Mouse (Mus musculus): Measurements from ENCODE around the gene Rnf213. TPM values are rescaled to one million over a fixed set of nuclear protein-coding genes. Genes with fewer than 3 reads are reported as not detected.

Gene Rnf213
- polyA plus RNA-seq, 1 experiment from 2014 or later, result 0.72 TPM

GRCm38 (mm10) chr11:119514967-119515636 lies 122.2 kb downstream of the Rnf213 start:
- peak; percentile 77 for ATAC-seq (ENCODE audit: low read depth)
- H3K27me3 ChIP-seq (ENCODE audit: control insufficient read depth, insufficient read depth, low read length), result no peaks in the 10 kb centered on the region
- H3K4me2 ChIP-seq (ENCODE audit: low read depth, low read length), result peak overlapping the region; percentile 34
- peak overlapping the region; percentile 52 for H3K27ac ChIP-seq (ENCODE audit: low read depth, low read length)
- no peak overlapping the region for H3K4me3 ChIP-seq (ENCODE audit: low read depth, low read length)
- H3K4me1 ChIP-seq (ENCODE audit: control insufficient read depth, insufficient read depth, low read length), result peaks cover 19% of the 10 kb centered on the region
- WGBS, result 1% methylated on average over 21 of the region's 21 CpGs
- H3K36me3 ChIP-seq (ENCODE audit: control insufficient read depth, insufficient read depth, low read length), result no peaks in the 10 kb centered on the region
- H3K9ac ChIP-seq (replicated peaks; ENCODE audit: low read depth, low read length), result peak overlapping the region; percentile 39; the same call in 1 of the 2 replicates
- H3K9me3 ChIP-seq (ENCODE audit: control insufficient read depth, low read length), result no peaks in the 10 kb centered on the region

- H3K36me3 ChIP-seq (ENCODE audit: control insufficient read depth, insufficient read depth, low read length), result no peaks in the 10 kb centered on the region
- H3K27me3 ChIP-seq (ENCODE audit: control insufficient read depth, insufficient read depth, low read length), result no peaks in the 10 kb centered on the region
- 0 out of 2 replicates have a peak, but pooled peaks have one; percentile 28 for ATAC-seq (ENCODE audit: low read depth)
- H3K4me1 ChIP-seq (ENCODE audit: control insufficient read depth, insufficient read depth, low read length), result peaks cover 19% of the 10 kb centered on the region
- 48% methylated on average over 16 of the region's 16 CpGs for WGBS
- no peak overlapping the region for H3K9ac ChIP-seq (replicated peaks; ENCODE audit: low read depth, low read length)
- no peak overlapping the region for H3K4me2 ChIP-seq (ENCODE audit: low read depth, low read length)
- H3K27ac ChIP-seq (ENCODE audit: low read depth, low read length), result no peak overlapping the region
- no peaks in the 10 kb centered on the region for H3K9me3 ChIP-seq (ENCODE audit: control insufficient read depth, low read length)
- no peak overlapping the region for H3K4me3 ChIP-seq (ENCODE audit: low read depth, low read length)
Measured at GRCm38 (mm10) chr11:119515823-119516676, 123.2 kb downstream of the Rnf213 start.

GRCm38 (mm10) chr11:119516677-119517361 lies 123.9 kb downstream of the Rnf213 start:
- no peaks in the 10 kb centered on the region for H3K36me3 ChIP-seq (ENCODE audit: control insufficient read depth, insufficient read depth, low read length)
- no peak overlapping the region for H3K4me2 ChIP-seq (ENCODE audit: low read depth, low read length)
- no peak overlapping the region for H3K4me3 ChIP-seq (ENCODE audit: low read depth, low read length)
- peaks cover 19% of the 10 kb centered on the region for H3K4me1 ChIP-seq (ENCODE audit: control insufficient read depth, insufficient read depth, low read length)
- WGBS, result 62% methylated on average over 12 of the region's 12 CpGs
- H3K27me3 ChIP-seq (ENCODE audit: control insufficient read depth, insufficient read depth, low read length), result no peaks in the 10 kb centered on the region
- no peak overlapping the region for H3K27ac ChIP-seq (ENCODE audit: low read depth, low read length)
- peak; percentile 33; the same call in 1 of the 2 replicates for ATAC-seq (ENCODE audit: low read depth)
- no peak overlapping the region for H3K9ac ChIP-seq (replicated peaks; ENCODE audit: low read depth, low read length)
- H3K9me3 ChIP-seq (ENCODE audit: control insufficient read depth, low read length), result no peaks in the 10 kb centered on the region

DNA sequence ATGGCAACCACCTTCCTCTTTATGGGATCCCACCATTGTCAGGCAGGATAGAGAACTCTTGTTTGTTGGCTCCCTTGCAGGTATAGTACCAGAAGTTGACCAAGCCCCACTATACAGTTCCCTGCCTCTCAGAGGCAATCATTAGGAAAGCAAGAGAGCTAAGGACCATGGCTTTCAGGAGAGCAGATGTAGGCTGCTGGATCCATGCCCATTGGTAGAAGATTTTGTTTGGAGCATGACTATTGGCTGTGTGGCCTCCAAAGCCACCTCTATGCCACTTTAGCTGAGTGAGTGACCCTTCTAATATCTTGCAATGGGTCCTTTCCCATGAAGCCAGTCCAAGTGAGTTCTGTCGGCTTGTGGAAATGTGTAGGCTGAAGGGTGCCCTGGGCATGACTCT lies 126.5 kb downstream of the Rnf213 start:
- Histone ChIP-seq H3K27me3 (ENCODE audit: control insufficient read depth, insufficient read depth, low read length) (no peaks in the 10 kb centered on the region), H3K9ac (replicated peaks; ENCODE audit: low read depth, low read length) (no peak overlapping the region), H3K4me3 (ENCODE audit: low read depth, low read length) (no peak overlapping the region), H3K27ac (ENCODE audit: low read depth, low read length) (no peak overlapping the region), H3K9me3 (ENCODE audit: control insufficient read depth, low read length) (no peaks in the 10 kb centered on the region), H3K4me2 (ENCODE audit: low read depth, low read length) (no peak overlapping the region), H3K4me1 (ENCODE audit: control insufficient read depth, insufficient read depth, low read length) (peaks cover 14% of the 10 kb centered on the region), H3K36me3 (ENCODE audit: control insufficient read depth, insufficient read depth, low read length) (no peaks in the 10 kb centered on the region)
- ATAC-seq (ENCODE audit: low read depth), result no peak
- 95% methylated on average over 1 of the region's 1 CpGs for WGBS

DNA sequence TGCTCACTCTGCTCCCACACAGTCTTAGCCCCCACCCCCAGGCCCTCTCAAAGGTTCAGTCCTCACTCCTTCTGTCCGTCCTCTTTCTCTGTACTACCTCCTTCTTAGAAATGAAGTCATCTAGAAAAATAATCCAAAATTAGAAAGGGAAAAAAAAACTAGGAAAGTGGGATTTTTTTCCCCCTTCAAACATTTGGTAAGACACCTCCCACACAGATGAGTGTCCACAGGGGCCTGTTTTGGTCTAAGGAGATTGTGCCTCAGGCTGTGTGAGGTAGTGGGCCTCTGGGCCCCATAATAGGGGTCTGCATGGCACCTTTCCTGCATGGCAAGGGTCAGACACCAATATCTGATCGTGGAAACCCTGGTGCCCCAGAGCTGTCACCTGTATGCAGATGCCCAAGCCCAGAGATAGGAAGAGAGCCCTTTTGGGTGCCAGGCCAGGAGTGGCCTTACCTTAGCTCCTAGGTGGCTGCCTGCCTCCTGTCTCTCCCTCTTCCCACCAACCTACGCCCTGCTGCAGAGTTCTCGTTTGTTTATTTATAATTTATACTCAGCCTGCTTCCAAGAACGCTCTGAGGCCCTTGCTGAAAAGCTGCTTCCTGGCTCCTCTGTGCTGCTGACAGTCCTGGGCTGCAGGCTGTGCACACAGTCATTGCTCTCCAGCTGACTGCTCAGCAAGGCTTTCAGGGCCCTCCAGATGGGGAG lies 127.3 kb downstream of the Rnf213 start:
- H3K9me3 ChIP-seq (ENCODE audit: control insufficient read depth, low read length), result no peaks in the 10 kb centered on the region
- H3K27me3 ChIP-seq (ENCODE audit: control insufficient read depth, insufficient read depth, low read length), result no peaks in the 10 kb centered on the region
- H3K27ac ChIP-seq (ENCODE audit: low read depth, low read length), result no peak overlapping the region
- ATAC-seq (ENCODE audit: low read depth), result no peak
- H3K4me2 ChIP-seq (ENCODE audit: low read depth, low read length), result no peak overlapping the region
- no peaks in the 10 kb centered on the region for H3K36me3 ChIP-seq (ENCODE audit: control insufficient read depth, insufficient read depth, low read length)
- WGBS, result 69% methylated on average over 5 of the region's 5 CpGs
- H3K9ac ChIP-seq (replicated peaks; ENCODE audit: low read depth, low read length), result no peak overlapping the region
- H3K4me3 ChIP-seq (ENCODE audit: low read depth, low read length), result no peak overlapping the region
- H3K4me1 ChIP-seq (ENCODE audit: control insufficient read depth, insufficient read depth, low read length), result peaks cover 10% of the 10 kb centered on the region; the same call in 1 of the 2 replicates

GRCm38 (mm10) chr11:119520713-119521063 lies 127.8 kb downstream of the Rnf213 start:
- no peaks in the 10 kb centered on the region for H3K36me3 ChIP-seq (ENCODE audit: control insufficient read depth, insufficient read depth, low read length)
- H3K4me1 ChIP-seq (ENCODE audit: control insufficient read depth, insufficient read depth, low read length), result peaks cover 6% of the 10 kb centered on the region; the same call in 1 of the 2 replicates
- no peak overlapping the region for H3K4me2 ChIP-seq (ENCODE audit: low read depth, low read length)
- H3K27me3 ChIP-seq (ENCODE audit: control insufficient read depth, insufficient read depth, low read length), result no peaks in the 10 kb centered on the region
- H3K9me3 ChIP-seq (ENCODE audit: control insufficient read depth, low read length), result no peaks in the 10 kb centered on the region
- no peak overlapping the region for H3K9ac ChIP-seq (replicated peaks; ENCODE audit: low read depth, low read length)
- no peak overlapping the region for H3K27ac ChIP-seq (ENCODE audit: low read depth, low read length)
- H3K4me3 ChIP-seq (ENCODE audit: low read depth, low read length), result no peak overlapping the region
- ATAC-seq (ENCODE audit: low read depth), result no peak

- Histone ChIP-seq H3K9ac (replicated peaks; ENCODE audit: low read depth, low read length) (no peak overlapping the region), H3K4me3 (ENCODE audit: low read depth, low read length) (no peak overlapping the region), H3K4me2 (ENCODE audit: low read depth, low read length) (no peak overlapping the region), H3K27me3 (ENCODE audit: control insufficient read depth, insufficient read depth, low read length) (no peaks in the 10 kb centered on the region), H3K9me3 (ENCODE audit: control insufficient read depth, low read length) (no peaks in the 10 kb centered on the region), H3K36me3 (ENCODE audit: control insufficient read depth, insufficient read depth, low read length) (no peaks in the 10 kb centered on the region), H3K4me1 (ENCODE audit: control insufficient read depth, insufficient read depth, low read length) (peaks cover 3% of the 10 kb centered on the region; the same call in 1 of the 2 replicates), H3K27ac (ENCODE audit: low read depth, low read length) (no peak overlapping the region)
- no peak for ATAC-seq (ENCODE audit: low read depth)
- 85% methylated on average over 6 of the region's 6 CpGs for WGBS
Measured at GRCm38 (mm10) chr11:119521920-119522710, 129.2 kb downstream of the Rnf213 start.

GRCm38 (mm10) chr11:119522779-119523178 lies 129.9 kb downstream of the Rnf213 start:
- no peak for ATAC-seq (ENCODE audit: low read depth)
- H3K36me3 ChIP-seq (ENCODE audit: control insufficient read depth, insufficient read depth, low read length), result no peaks in the 10 kb centered on the region
- H3K4me3 ChIP-seq (ENCODE audit: low read depth, low read length), result no peak overlapping the region
- WGBS, result 62% methylated on average over 8 of the region's 8 CpGs
- H3K27ac ChIP-seq (ENCODE audit: low read depth, low read length), result no peak overlapping the region
- H3K4me2 ChIP-seq (ENCODE audit: low read depth, low read length), result no peak overlapping the region
- no peaks in the 10 kb centered on the region for H3K9me3 ChIP-seq (ENCODE audit: control insufficient read depth, low read length)
- H3K4me1 ChIP-seq (ENCODE audit: control insufficient read depth, insufficient read depth, low read length), result peaks cover 3% of the 10 kb centered on the region; the same call in 1 of the 2 replicates
- H3K27me3 ChIP-seq (ENCODE audit: control insufficient read depth, insufficient read depth, low read length), result no peaks in the 10 kb centered on the region
- no peak overlapping the region for H3K9ac ChIP-seq (replicated peaks; ENCODE audit: low read depth, low read length)
